Mouse (Mus musculus) embryo, embryonic 10.5 days (tissue): ENCODE measurements around the gene Mdga1.

Experiments used
- DNase-seq: peaks from one replicate; pipeline ENCODE4 v3.0.0-alpha.2; 2015; ENCODE audit warnings: low spot score

Gene Mdga1

GRCm38 (mm10) chr17:29979841-29980240 is 10.0 kb upstream of the Mdga1 start:
- DNase-seq, result no peak

- DNase-seq, result no peak
Measured at GRCm38 (mm10) chr17:29979020-29979419, 9.1 kb upstream of the Mdga1 start.

GRCm38 (mm10) chr17:29975731-29976130 is 5.8 kb upstream of the Mdga1 start:
- DNase-seq, result peak; percentile 90

- DNase-seq, result no peak
Measured at GRCm38 (mm10) chr17:29973226-29973625, 3.3 kb upstream of the Mdga1 start.

GRCm38 (mm10) chr17:29971761-29972432 is 2.0 kb upstream of the Mdga1 start:
- no peak for DNase-seq

GRCm38 (mm10) chr17:29965506-29965905 is 4.4 kb downstream of the Mdga1 start:
- no peak for DNase-seq

GRCm38 (mm10) chr17:29963730-29964259 is 6.1 kb downstream of the Mdga1 start:
- DNase-seq, result no peak

GRCm38 (mm10) chr17:29955880-29956279 is 14.0 kb downstream of the Mdga1 start:
- no peak for DNase-seq

- no peak for DNase-seq
Measured at GRCm38 (mm10) chr17:29954316-29954715, 15.6 kb downstream of the Mdga1 start.

- no peak for DNase-seq
Measured at GRCm38 (mm10) chr17:29951100-29951499, 18.8 kb downstream of the Mdga1 start.

- DNase-seq, result no peak
Measured at GRCm38 (mm10) chr17:29950574-29950973, 19.3 kb downstream of the Mdga1 start.

GRCm38 (mm10) chr17:29947271-29947714 is 22.6 kb downstream of the Mdga1 start:
- DNase-seq, result no peak

GRCm38 (mm10) chr17:29944376-29944775 is 25.5 kb downstream of the Mdga1 start:
- no peak for DNase-seq

GRCm38 (mm10) chr17:29939011-29939410 is 30.9 kb downstream of the Mdga1 start:
- no peak for DNase-seq

GRCm38 (mm10) chr17:29937350-29937781 is 32.5 kb downstream of the Mdga1 start:
- no peak for DNase-seq

- no peak for DNase-seq
Measured at GRCm38 (mm10) chr17:29934133-29934851, 35.6 kb downstream of the Mdga1 start.

GRCm38 (mm10) chr17:29932753-29933152 is 37.1 kb downstream of the Mdga1 start:
- no peak for DNase-seq

GRCm38 (mm10) chr17:29931224-29931945 is 38.5 kb downstream of the Mdga1 start:
- DNase-seq, result no peak

- no peak for DNase-seq
Measured at GRCm38 (mm10) chr17:29928751-29929237, 41.1 kb downstream of the Mdga1 start.

- DNase-seq, result no peak
Measured at GRCm38 (mm10) chr17:29925608-29926606, 44.0 kb downstream of the Mdga1 start.

- DNase-seq, result no peak
Measured at GRCm38 (mm10) chr17:29920089-29920488, 49.8 kb downstream of the Mdga1 start.
